Mouse (Mus musculus): ENCODE measurements at regions not wholly inside any gene's neighbourhood (a gene's known extent, or its start where the extent isn't known, plus 50 kb on each side); places are given as distances from the start of the nearest gene placed in this dataset.

GRCm38 (mm10) chr17:75714059-75714458, 162.3 kb upstream of the Fam98a start:
- DNase-seq, result no peak

GRCm38 (mm10) chr17:75707687-75708086, 155.9 kb upstream of the Fam98a start:
- DNase-seq, result no peak

- no peak for DNase-seq
Observed at GRCm38 (mm10) chr17:75705357-75705756, 153.6 kb upstream of the Fam98a start.

- DNase-seq, result no peak
Observed at GRCm38 (mm10) chr17:75703865-75704264, 152.1 kb upstream of the Fam98a start.

- no peak for DNase-seq
Observed at GRCm38 (mm10) chr17:75696729-75697103, 145.0 kb upstream of the Fam98a start.

- no peak for DNase-seq
Observed at GRCm38 (mm10) chr17:75696103-75696728, 144.5 kb upstream of the Fam98a start.

GRCm38 (mm10) chr17:75685927-75686326, 134.2 kb upstream of the Fam98a start:
- no peak for DNase-seq

GRCm38 (mm10) chr17:75646982-75647381, 95.2 kb upstream of the Fam98a start:
- DNase-seq, result no peak

GRCm38 (mm10) chr17:75644698-75645097, 93.0 kb upstream of the Fam98a start:
- no peak for DNase-seq

- DNase-seq, result no peak
Observed at GRCm38 (mm10) chr17:75642311-75642710, 90.6 kb upstream of the Fam98a start.

GRCm38 (mm10) chr17:75641010-75641498, 89.3 kb upstream of the Fam98a start:
- DNase-seq, result no peak

GRCm38 (mm10) chr17:75640575-75640974, 88.8 kb upstream of the Fam98a start:
- DNase-seq, result no peak

- no peak for DNase-seq
Observed at GRCm38 (mm10) chr17:75629857-75630256, 78.1 kb upstream of the Fam98a start.

GRCm38 (mm10) chr17:75619472-75619871, 67.7 kb upstream of the Fam98a start:
- no peak for DNase-seq

- DNase-seq, result no peak
Observed at GRCm38 (mm10) chr17:75618514-75618913, 66.8 kb upstream of the Fam98a start.

GRCm38 (mm10) chr17:75617280-75617679, 65.5 kb upstream of the Fam98a start:
- peak in 1 of 2 experiments; percentile 7 for DNase-seq

- DNase-seq, result peak; percentile 11 to 19
Observed at GRCm38 (mm10) chr17:75615335-75615734, 63.6 kb upstream of the Fam98a start.

- DNase-seq, result no peak
Observed at GRCm38 (mm10) chr17:75603417-75604086, 51.8 kb upstream of the Fam98a start.
